Mouse (Mus musculus): ENCODE results near the gene Tbc1d8.

- TF ChIP-seq CTCF (conservative IDR thresholded peaks at IDR 0.05; ENCODE audit: insufficient read depth, insufficient read length, low read depth, low read length) (no peak), POLR2A (IDR thresholded peaks at IDR 0.05; ENCODE audit: low read depth, low read length) (no peak)
Measured at GRCm38 (mm10) chr1:39389338-39389737, 89.2 kb downstream of the Tbc1d8 start.

Measured in kidney, adult 2 months (tissue).